Mouse (Mus musculus): ENCODE measurements at regions not wholly inside any gene's neighbourhood (a gene's known extent, or its start where the extent isn't known, plus 50 kb on each side); places are given as distances from the start of the nearest gene placed in this dataset.

GRCm38 (mm10) chr8:102845362-102845761, 59.9 kb upstream of the Cdh11 start:
- no peak for DNase-seq (ENCODE audit: low spot score in 2 of 2)

GRCm38 (mm10) chr8:102860021-102860420, 74.6 kb upstream of the Cdh11 start:
- no peak for DNase-seq (ENCODE audit: low spot score in 2 of 2)

- DNase-seq (ENCODE audit: low spot score in 2 of 2): no peak
Measured at GRCm38 (mm10) chr8:102899525-102899924, 114.1 kb upstream of the Cdh11 start.

- DNase-seq (ENCODE audit: low spot score in 2 of 2): no peak
Measured at GRCm38 (mm10) chr8:102900662-102901061, 115.2 kb upstream of the Cdh11 start.

GRCm38 (mm10) chr8:102907444-102907843, 122.0 kb upstream of the Cdh11 start:
- DNase-seq (ENCODE audit: low spot score in 2 of 2): no peak

GRCm38 (mm10) chr8:102931342-102931835, 145.9 kb upstream of the Cdh11 start:
- DNase-seq (ENCODE audit: low spot score in 2 of 2): no peak

- no peak for DNase-seq (ENCODE audit: low spot score in 2 of 2)
Measured at GRCm38 (mm10) chr8:102938771-102939170, 153.3 kb upstream of the Cdh11 start.

- DNase-seq (ENCODE audit: low spot score in 2 of 2): peak in 1 of 2 experiments; percentile 2
Measured at GRCm38 (mm10) chr8:102945546-102945945, 160.1 kb upstream of the Cdh11 start.

GRCm38 (mm10) chr8:102978161-102978581, 192.7 kb upstream of the Cdh11 start:
- no peak for DNase-seq (ENCODE audit: low spot score in 2 of 2)

- DNase-seq (ENCODE audit: low spot score in 2 of 2): no peak
Measured at GRCm38 (mm10) chr8:102983220-102983909, 197.9 kb upstream of the Cdh11 start.

- no peak for DNase-seq (ENCODE audit: low spot score in 2 of 2)
Measured at GRCm38 (mm10) chr8:102983910-102984225, 198.4 kb upstream of the Cdh11 start.

GRCm38 (mm10) chr8:103007284-103007984, 222.0 kb upstream of the Cdh11 start:
- DNase-seq (ENCODE audit: low spot score in 2 of 2): no peak

GRCm38 (mm10) chr8:103019121-103019520, 233.7 kb upstream of the Cdh11 start:
- no peak for DNase-seq (ENCODE audit: low spot score in 2 of 2)

- DNase-seq (ENCODE audit: low spot score in 2 of 2): no peak
Measured at GRCm38 (mm10) chr8:103023237-103023636, 237.8 kb upstream of the Cdh11 start.

- no peak for DNase-seq (ENCODE audit: low spot score in 2 of 2)
Measured at GRCm38 (mm10) chr8:103031708-103032107, 246.3 kb upstream of the Cdh11 start.

GRCm38 (mm10) chr8:103033956-103034355, 248.5 kb upstream of the Cdh11 start:
- DNase-seq (ENCODE audit: low spot score in 2 of 2): no peak

GRCm38 (mm10) chr8:103072079-103072635, 286.7 kb upstream of the Cdh11 start:
- DNase-seq (ENCODE audit: low spot score in 2 of 2): no peak

- DNase-seq (ENCODE audit: low spot score in 2 of 2): no peak
Measured at GRCm38 (mm10) chr8:103072646-103073045, 287.2 kb upstream of the Cdh11 start.

GRCm38 (mm10) chr8:103078559-103078958, 293.1 kb upstream of the Cdh11 start:
- no peak for DNase-seq (ENCODE audit: low spot score in 2 of 2)

GRCm38 (mm10) chr8:103086956-103087482, 301.6 kb upstream of the Cdh11 start:
- peak; percentile 24 to 29 for DNase-seq (ENCODE audit: low spot score in 2 of 2)

GRCm38 (mm10) chr8:103096496-103097092, 311.2 kb upstream of the Cdh11 start:
- DNase-seq (ENCODE audit: low spot score in 2 of 2): no peak

- no peak for DNase-seq (ENCODE audit: low spot score in 2 of 2)
Measured at GRCm38 (mm10) chr8:103125581-103125980, 340.1 kb upstream of the Cdh11 start.
